Comparison of ENCODE assay signal across 8 mouse cellular contexts in the genomic region with DNA sequence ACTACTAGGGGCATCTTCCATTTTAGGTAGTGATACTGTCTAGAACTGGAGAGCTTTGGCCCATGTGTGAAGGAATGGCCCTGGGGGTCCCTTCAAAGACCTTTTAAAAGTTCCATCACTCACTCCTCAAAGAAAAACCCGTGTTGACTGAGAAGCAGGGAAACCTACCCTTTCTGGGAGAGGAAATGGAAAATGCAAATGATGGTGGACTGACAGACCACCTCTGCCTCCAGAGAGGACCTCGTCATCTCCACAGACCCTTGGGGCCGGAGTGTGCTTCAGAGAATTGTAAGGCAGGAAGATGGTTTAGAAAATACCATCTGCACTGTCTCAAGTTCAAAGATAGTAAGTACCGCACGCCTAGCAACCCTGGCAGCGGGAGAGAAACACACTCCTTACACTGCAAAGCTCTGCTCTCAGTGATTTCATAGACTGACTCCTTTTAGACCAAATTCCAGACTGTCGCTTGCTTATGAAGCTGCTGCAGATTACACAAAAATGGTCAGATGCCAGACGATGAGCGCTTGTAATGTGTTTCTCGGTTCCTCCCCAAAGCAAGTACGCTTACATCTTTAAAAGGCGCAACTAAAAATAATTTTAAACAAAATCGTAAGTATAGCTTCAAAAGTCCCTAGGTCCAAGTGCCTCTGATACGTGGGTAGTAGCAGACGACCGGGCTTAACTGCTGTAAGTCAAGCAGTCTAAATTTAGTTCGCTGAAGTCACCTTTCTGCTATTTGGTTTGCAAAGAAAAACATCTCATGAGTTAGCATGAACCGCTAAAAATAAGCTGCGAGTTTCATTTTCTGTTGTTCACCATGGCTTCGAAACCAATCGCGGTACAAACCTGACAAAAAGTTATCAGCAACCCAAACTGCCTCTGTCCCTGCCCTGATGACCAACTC. TPM values are rescaled to one million over a fixed set of nuclear protein-coding genes. Genes with fewer than 3 reads are reported as not detected.
A peak's percentile ranks its signal among the peaks of the same experiment; 100 is the strongest.
DNase-seq lines count a peak whose midpoint lies in the region; TF ChIP-seq lines count a peak whose summit lies in the region.

No protein-coding gene starts in this region.

- DNase-seq in heart, adult 11 months: peak; percentile 94
- DNase-seq in heart, postnatal 25 days (ENCODE audit: low spot score): no peak
- peak; percentile 93 for DNase-seq in CH12.LX (ENCODE audit: extremely low read depth)
- peak; percentile 79 for DNase-seq in induced T-regulatory cell, adult 2 months (ENCODE audit: low read depth)
- peak; percentile 45 for DNase-seq in naive thymus-derived CD4-positive, alpha-beta T cell, adult 2 months (ENCODE audit: low read depth)
- DNase-seq in adrenal gland, adult 18-20 months (ENCODE audit: low spot score in 2 of 2): no peak
- DNase-seq in embryo, embryonic 10 days (ENCODE audit: low spot score): no peak
- DNase-seq in thymus, postnatal 25 days: no peak

- TF ChIP-seq CTCF in CH12.LX (conservative IDR thresholded peaks at IDR 0.05 in 1 of 2, IDR thresholded peaks at IDR 0.05 in 1 of 2; ENCODE audit: low read depth in 2 of 2, low read length in 2 of 2): no peak

- H3K9ac ChIP-seq in CH12.LX (ENCODE audit: insufficient read depth, low read depth): peak overlapping the region; percentile 92

- peaks cover 26 to 83% of the 10 kb centered on the region in 2 experiments for H3K4me1 ChIP-seq in CH12.LX (ENCODE audit: control insufficient read depth in 1 of 2, insufficient read depth in 2 of 2)

- H3K27ac ChIP-seq in CH12.LX (ENCODE audit: insufficient read depth, low read depth): peak overlapping the region; percentile 100

- intact Hi-C loops in heart, postnatal 25 days (cut with DNase I): no loop called here

- H3K4me3 ChIP-seq in CH12.LX (replicated peaks in 1 of 3; ENCODE audit: low read depth in 2 of 3, low read length in 2 of 3, poor library complexity in 1 of 3): peak overlapping the region in 2 of 3 experiments; percentile 11 to 37

- peak; percentile 42 for TF ChIP-seq POLR2A in CH12.LX (IDR thresholded peaks at IDR 0.05; ENCODE audit: low read depth, low read length)

- in situ Hi-C loops in CH12.LX (cut with MboI; ENCODE audit: low pct_ligation_motif_present, low pct_unique_long_range_greater_than_20kb, low sequenced_read_pairs): no loop called here

- dilution Hi-C loops in CH12.LX (cut with MboI; ENCODE audit: extremely low pct_ligation_motif_present, extremely low pct_unique_long_range_greater_than_20kb, low sequenced_read_pairs): no loop called here

- H3K4me2 ChIP-seq in CH12.LX (ENCODE audit: insufficient read depth, low read depth, poor library complexity, severe bottlenecking): peak overlapping the region; percentile 82

- peaks cover 14% of the 10 kb centered on the region for H3K9me3 ChIP-seq in CH12.LX (replicated peaks; ENCODE audit: low read length)

- peaks cover 26 to 49% of the 10 kb centered on the region in 2 experiments for H3K36me3 ChIP-seq in CH12.LX (replicated peaks in 1 of 2; ENCODE audit: control insufficient read depth in 1 of 2, insufficient read depth in 1 of 2, low read length in 1 of 2)

- peak; percentile 0 for TF ChIP-seq RAD21 in CH12.LX (IDR thresholded peaks at IDR 0.05; ENCODE audit: low read depth, low read length)

- TF ChIP-seq EP300 in CH12.LX (IDR thresholded peaks at IDR 0.05; ENCODE audit: low read length): peak; percentile 96

- no peaks in the 10 kb centered on the region for H3K27me3 ChIP-seq in CH12.LX (replicated peaks)

- peaks cover 18% of the 10 kb centered on the region for H3K79me2 ChIP-seq in CH12.LX (replicated peaks; ENCODE audit: control insufficient read depth, extremely low read depth, insufficient read depth, poor library complexity, severe bottlenecking)

TF ChIP-seq in CH12.LX, 34 proteins besides CTCF, POLR2A, EP300 and RAD21:
- TF ChIP-seq MYC (IDR thresholded peaks at IDR 0.05; ENCODE audit: low read depth, low read length) (no peak; the same call in none of the 2 replicates), GABPA (IDR thresholded peaks at IDR 0.05; ENCODE audit: insufficient replicate concordance, low read depth, low read length) (no peak), KAT2A (IDR thresholded peaks at IDR 0.05; ENCODE audit: insufficient replicate concordance, low read length) (0 out of 2 replicates have a peak, but pooled peaks have one; percentile 51), USF2 (conservative IDR thresholded peaks at IDR 0.05; ENCODE audit: low read depth, low read length) (no peak; the same call in 1 of the 2 replicates), E2F4 (IDR thresholded peaks at IDR 0.05; ENCODE audit: insufficient replicate concordance, low read depth, low read length) (no peak; the same call in 1 of the 2 replicates), PAX5 (IDR thresholded peaks at IDR 0.05; ENCODE audit: low read length) (no peak), TCF12 (IDR thresholded peaks at IDR 0.05; ENCODE audit: low read depth, low read length) (peak; percentile 94), ZNF384 (IDR thresholded peaks at IDR 0.05; ENCODE audit: low read depth, low read length) (peak; percentile 53; the same call in 1 of the 2 replicates), CHD1 (IDR thresholded peaks at IDR 0.05; ENCODE audit: low read depth, low read length) (peak; percentile 86), BHLHE40 (IDR thresholded peaks at IDR 0.05; ENCODE audit: low read depth, low read length) (peak; percentile 90), ZC3H11A (IDR thresholded peaks at IDR 0.05; ENCODE audit: low read depth, low read length) (no peak), JUND (conservative IDR thresholded peaks at IDR 0.05; ENCODE audit: low read depth, low read length) (peak; percentile 95), CHD2 (IDR thresholded peaks at IDR 0.05; ENCODE audit: low read length) (peak; percentile 81), ZKSCAN1 (IDR thresholded peaks at IDR 0.05; ENCODE audit: borderline replicate concordance, low read depth, low read length) (no peak), POLR2AphosphoS2 (IDR thresholded peaks at IDR 0.05; ENCODE audit: low read depth, low read length) (no peak; the same call in 1 of the 2 replicates), RCOR1 (conservative IDR thresholded peaks at IDR 0.05; ENCODE audit: low read depth, low read length) (no peak), HCFC1 (IDR thresholded peaks at IDR 0.05; ENCODE audit: low read depth, low read length) (no peak), NRF1 (IDR thresholded peaks at IDR 0.05; ENCODE audit: low read depth, low read length) (no peak), MXI1 (IDR thresholded peaks at IDR 0.05; ENCODE audit: low read depth, low read length) (no peak; the same call in 1 of the 2 replicates), IRF4 (IDR thresholded peaks at IDR 0.05; ENCODE audit: low read depth, low read length) (peak; percentile 95), USF1 (IDR thresholded peaks at IDR 0.05; ENCODE audit: low read depth, low read length) (no peak), MAFK (IDR thresholded peaks at IDR 0.05; ENCODE audit: insufficient replicate concordance, low read length) (peak; percentile 74), JUN (IDR thresholded peaks at IDR 0.05; ENCODE audit: insufficient read depth, low read depth, low read length) (peak; percentile 98), SIN3A (IDR thresholded peaks at IDR 0.05; ENCODE audit: low read length) (peak; percentile 64), ZMIZ1 (IDR thresholded peaks at IDR 0.05; ENCODE audit: low read depth, low read length) (peak; percentile 55; the same call in 1 of the 2 replicates), MEF2A (IDR thresholded peaks at IDR 0.05; ENCODE audit: borderline replicate concordance, low read depth, low read length) (peak; percentile 99), MAX (IDR thresholded peaks at IDR 0.05; ENCODE audit: low read length) (no peak; the same call in none of the 2 replicates), ETS1 (conservative IDR thresholded peaks at IDR 0.05; ENCODE audit: low read depth, low read length) (peak; percentile 98), MAZ (IDR thresholded peaks at IDR 0.05; ENCODE audit: low read depth, low read length) (peak; percentile 59; the same call in 1 of the 2 replicates), ELF1 (IDR thresholded peaks at IDR 0.05; ENCODE audit: low read depth, low read length) (peak; percentile 25; the same call in 1 of the 2 replicates), NELFE (IDR thresholded peaks at IDR 0.05; ENCODE audit: low read depth, low read length) (no peak; the same call in none of the 2 replicates), TBP (conservative IDR thresholded peaks at IDR 0.05; ENCODE audit: low read depth, low read length) (peak; percentile 89), UBTF (IDR thresholded peaks at IDR 0.05; ENCODE audit: low read depth, low read length) (peak; percentile 61; the same call in 1 of the 2 replicates), SMC3 (IDR thresholded peaks at IDR 0.05; ENCODE audit: low read depth, low read length) (peak; percentile 8; the same call in 1 of the 2 replicates)

RNA-seq across cellular contexts. Expression of gene Zbtb38, which starts 12.6 kb away (rescaled TPM):
- 10 to 100 TPM; 32.5 to 37.7 TPM for total RNA-seq in heart, postnatal 25 days (2021)
- 83.6 and 102 TPM in 2 replicates for total RNA-seq in CH12.LX (2012; rRNA removed)
- total RNA-seq in CH12.LX (2014; rRNA removed): 67.9 and 68.8 TPM in 2 replicates
- polyA plus RNA-seq in CH12.LX (2012; ENCODE audit: insufficient read length, low read depth): 51.7 and 53.0 TPM in 2 replicates
- total RNA-seq in adrenal gland, adult 18-20 months (2021): 10 to 100 TPM; 60.0 to 97.3 TPM

Comparison
In these comparisons a context has a peak if more than half of its experiments do, and no peak if none do; other contexts are left out.
1. DNase-seq: peak in heart, adult 11 months (single experiment), CH12.LX (single experiment), induced T-regulatory cell, adult 2 months (single experiment) and naive thymus-derived CD4-positive, alpha-beta T cell, adult 2 months (single experiment); none in heart, postnatal 25 days (single experiment), adrenal gland, adult 18-20 months (0 of 2), embryo, embryonic 10 days (single experiment) and thymus, postnatal 25 days (single experiment).